Mouse (Mus musculus): ENCODE measurements around the gene Rhox3f. TPM values are rescaled to one million over a fixed set of nuclear protein-coding genes. Genes with fewer than 3 reads are reported as not detected.

Gene Rhox3f
- not detected in 2 replicates for polyA plus RNA-seq (2012; ENCODE audit: low replicate concordance)

DNA sequence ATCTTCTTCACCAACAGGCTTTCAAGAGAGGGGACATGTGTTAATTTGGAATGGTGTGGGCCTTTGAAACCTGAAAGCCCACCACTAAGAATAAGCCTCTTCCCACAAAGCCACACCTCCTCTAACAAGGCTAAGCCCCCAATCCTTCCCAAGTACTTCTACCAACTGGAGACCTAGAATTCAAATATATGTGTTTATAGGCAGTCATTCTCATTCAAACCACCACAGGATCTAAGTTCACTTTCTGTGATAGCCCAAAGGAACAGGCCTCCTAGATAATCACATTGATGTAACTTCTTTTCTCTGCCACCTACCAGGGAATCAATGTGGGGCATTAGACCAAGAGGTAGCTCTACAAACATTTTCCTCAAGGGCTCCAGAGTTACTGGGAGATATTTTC, at the start of gene Rhox3f:
Gene Rhox3f, plus strand, starts transcription at position 301 of the 400 bp plus-strand sequence.

DNA sequence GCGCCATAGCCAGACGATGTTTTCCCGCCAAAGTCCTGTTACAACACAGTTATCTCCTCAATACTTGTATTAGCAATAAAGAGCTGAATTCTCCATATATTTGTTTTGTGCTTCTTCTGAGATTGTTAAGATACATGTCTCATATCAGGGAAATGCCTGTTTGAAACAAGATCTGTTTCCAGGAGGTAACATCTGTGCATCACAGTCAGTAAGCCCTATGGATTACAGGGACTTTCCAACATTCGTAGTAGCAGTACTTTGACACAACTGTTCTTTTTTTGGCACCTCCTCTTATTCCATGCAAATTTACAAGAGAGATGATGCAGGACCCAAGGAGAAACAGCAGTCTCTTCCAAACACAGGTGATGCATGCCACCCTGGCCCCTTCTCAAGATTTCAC, 39.1 kb upstream of the Rhox3f start, which contains the start of gene Rhox3e:
Gene Rhox3e, plus strand, starts transcription at position 301 of the 400 bp plus-strand sequence.

DNA sequence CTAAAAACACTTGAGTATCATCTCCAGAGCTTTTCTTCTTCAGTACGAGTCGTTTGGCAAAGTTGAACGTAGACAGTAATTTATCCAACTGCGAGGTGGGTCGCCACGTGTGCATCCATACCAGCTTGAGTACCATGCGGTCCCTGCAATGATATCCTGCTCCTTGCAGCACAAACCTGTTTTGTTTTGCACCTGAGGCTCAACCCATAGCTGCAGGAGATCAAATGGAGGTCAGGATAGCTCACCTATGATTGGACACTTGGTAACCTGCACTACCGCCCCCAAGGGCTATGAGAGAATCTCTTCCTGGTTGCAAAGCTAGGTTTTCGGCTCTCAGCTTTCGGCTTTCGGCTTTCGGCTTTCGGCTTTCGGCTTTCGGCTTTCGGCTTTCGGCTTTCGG, 23.7 kb upstream of the Rhox3f start, which contains the start of gene Rhox4e:
Gene Rhox4e, plus strand, starts transcription at position 301 of the 400 bp plus-strand sequence.

DNA sequence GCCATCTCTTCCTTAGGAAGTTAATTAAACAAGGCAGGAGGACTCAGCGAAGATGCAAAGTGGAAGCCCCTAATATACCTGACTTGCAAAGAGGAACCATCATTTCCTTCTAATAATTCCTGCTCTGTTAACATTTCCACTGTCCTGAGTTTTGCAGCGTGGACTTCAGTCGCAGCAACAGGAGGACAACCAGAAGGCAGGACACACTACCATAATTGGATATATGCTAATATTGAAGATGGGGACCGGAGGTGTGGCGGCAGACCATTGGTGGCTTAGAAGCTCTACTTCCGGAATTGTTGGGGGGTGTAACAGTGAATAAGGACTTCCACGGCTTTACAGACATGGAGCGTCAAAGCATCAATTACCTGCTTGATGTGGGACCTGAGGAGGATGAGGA, 9.7 kb upstream of the Rhox3f start, which contains the start of gene Rhox2f:
Gene Rhox2f, plus strand, starts transcription at position 301 of the 400 bp plus-strand sequence.

DNA sequence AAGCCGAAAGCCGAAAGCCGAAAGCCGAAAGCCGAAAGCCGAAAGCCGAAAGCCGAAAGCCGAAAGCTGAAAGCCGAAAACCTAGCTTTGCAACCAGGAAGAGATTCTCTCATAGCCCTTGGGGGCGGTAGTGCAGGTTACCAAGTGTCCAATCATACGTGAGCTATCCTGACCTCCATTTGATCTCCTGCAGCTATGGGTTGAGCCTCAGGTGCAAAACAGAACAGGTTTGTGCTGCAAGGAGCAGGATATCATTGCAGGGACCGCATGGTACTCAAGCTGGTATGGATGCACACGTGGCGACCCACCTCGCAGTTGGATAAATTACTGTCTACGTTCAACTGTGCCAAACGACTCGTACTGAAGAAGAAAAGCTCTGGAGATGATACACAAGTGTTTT, 26.8 kb downstream of the Rhox3f start, which contains the start of gene Rhox4f:
Gene Rhox4f, minus strand, starts transcription at position 101 of the 400 bp plus-strand sequence.

DNA sequence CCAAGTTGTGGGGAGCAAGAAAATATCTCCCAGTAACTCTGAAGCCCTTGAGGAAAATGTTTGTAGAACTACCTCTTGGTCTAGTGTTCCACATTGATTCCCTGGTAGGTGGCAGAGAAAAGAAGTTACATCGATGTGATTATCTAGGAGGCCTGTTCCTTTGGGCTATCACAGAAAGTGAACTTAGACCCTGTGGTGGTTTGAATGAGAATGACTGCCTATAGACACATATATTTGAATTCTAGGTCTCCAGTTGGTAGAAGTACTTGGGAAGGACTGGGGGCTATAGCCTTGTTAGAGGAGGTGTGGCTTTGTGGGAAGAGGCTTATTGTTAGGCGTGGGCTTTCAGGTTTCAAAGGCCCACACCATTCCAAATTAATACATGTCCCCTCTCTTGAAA, 47.7 kb downstream of the Rhox3f start, which contains the start of gene Rhox3g:
Gene Rhox3g, minus strand, starts transcription at position 101 of the 400 bp plus-strand sequence.

Other genes starting within 250 kb of the Rhox3f start
- gene Rhox3a2, start 201.0 kb upstream of the Rhox3f start, polyA plus RNA-seq (2012; ENCODE audit: low replicate concordance) = not detected in 2 replicates
- gene Rhox4a2, start 190.1 kb upstream of the Rhox3f start, polyA plus RNA-seq (2012; ENCODE audit: low replicate concordance) = not detected in 2 replicates
- not detected in 2 replicates for gene Rhox2b, start 168.9 kb upstream of the Rhox3f start, polyA plus RNA-seq (2012; ENCODE audit: low replicate concordance)
- not detected in 2 replicates for gene Rhox4b, start 148.5 kb upstream of the Rhox3f start, polyA plus RNA-seq (2012; ENCODE audit: low replicate concordance)
- not detected in 2 replicates for gene Rhox2c, start 127.3 kb upstream of the Rhox3f start, polyA plus RNA-seq (2012; ENCODE audit: low replicate concordance)
- not detected in 2 replicates for gene Rhox3c, start 122.4 kb upstream of the Rhox3f start, polyA plus RNA-seq (2012; ENCODE audit: low replicate concordance)
- gene Rhox4c, start 100.7 kb upstream of the Rhox3f start, polyA plus RNA-seq (2012; ENCODE audit: low replicate concordance) = not detected in 2 replicates
- gene Rhox2d, start 87.6 kb upstream of the Rhox3f start, polyA plus RNA-seq (2012; ENCODE audit: low replicate concordance) = not detected in 2 replicates
- gene Rhox4d, start 66.6 kb upstream of the Rhox3f start, polyA plus RNA-seq (2012; ENCODE audit: low replicate concordance) = not detected in 2 replicates
- gene Rhox2e, start 50.5 kb upstream of the Rhox3f start, polyA plus RNA-seq (2012; ENCODE audit: low replicate concordance) = not detected in 2 replicates
- not detected in 2 replicates for gene Rhox3e, start 39.0 kb upstream of the Rhox3f start, polyA plus RNA-seq (2012; ENCODE audit: low replicate concordance)
- not detected in 2 replicates for gene Rhox4e, start 23.6 kb upstream of the Rhox3f start, polyA plus RNA-seq (2012; ENCODE audit: low replicate concordance)
- gene Rhox2f, start 9.6 kb upstream of the Rhox3f start, polyA plus RNA-seq (2012; ENCODE audit: low replicate concordance) = not detected in 2 replicates
- gene Rhox4f, start 26.7 kb downstream of the Rhox3f start, polyA plus RNA-seq (2012; ENCODE audit: low replicate concordance) = not detected in 2 replicates
- not detected in 2 replicates for gene Rhox3g, start 47.6 kb downstream of the Rhox3f start, polyA plus RNA-seq (2012; ENCODE audit: low replicate concordance)
- not detected in 2 replicates for gene Rhox2g, start 62.5 kb downstream of the Rhox3f start, polyA plus RNA-seq (2012; ENCODE audit: low replicate concordance)
- not detected in 2 replicates for gene Rhox4g, start 70.3 kb downstream of the Rhox3f start, polyA plus RNA-seq (2012; ENCODE audit: low replicate concordance)
- gene Rhox3h, start 87.8 kb downstream of the Rhox3f start, polyA plus RNA-seq (2012; ENCODE audit: low replicate concordance) = not detected in 2 replicates
- not detected in 2 replicates for gene Rhox2h, start 92.3 kb downstream of the Rhox3f start, polyA plus RNA-seq (2012; ENCODE audit: low replicate concordance)
- 0.21 TPM in 1 of 2 replicates, not detected in the other for gene Rhox5, start 223.8 kb downstream of the Rhox3f start, polyA plus RNA-seq (2012; ENCODE audit: low replicate concordance)
- not detected in 2 replicates for gene Rhox6, start 245.9 kb downstream of the Rhox3f start, polyA plus RNA-seq (2012; ENCODE audit: low replicate concordance)

Data from hematopoietic multipotent progenitor cell, adult 10-12 weeks (in vitro differentiated cells).